Mouse (Mus musculus): ENCODE results near the gene Pgpep1l. TPM values are rescaled to one million over a fixed set of nuclear protein-coding genes. Genes with fewer than 3 reads are reported as not detected.
A peak's percentile ranks its signal among the peaks of the same experiment; 100 is the strongest.

The Pgpep1l gene
- polyA plus RNA-seq, 1 experiment from 2014 or later: not detected

DNA sequence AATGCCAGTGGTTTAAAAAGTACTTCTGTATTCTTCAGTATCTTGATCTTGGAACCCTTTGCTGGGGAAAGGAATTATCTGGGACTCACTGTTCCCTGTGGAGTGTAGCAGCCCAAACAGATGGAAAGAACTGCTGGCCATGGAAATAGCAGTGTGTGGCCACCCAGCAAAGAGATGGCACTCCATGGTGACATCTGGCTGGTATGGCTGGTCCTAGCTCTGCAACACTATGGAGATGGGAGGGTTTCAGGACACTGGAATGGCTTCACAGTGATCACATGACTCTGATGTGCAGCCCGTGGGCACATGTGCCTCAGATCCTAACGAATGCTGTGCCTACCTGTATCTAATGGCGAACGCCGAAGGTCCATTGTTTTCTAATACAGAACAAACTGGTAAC is 31.5 kb downstream of the Pgpep1l start:
- in situ Hi-C loops (cut with MboI; ENCODE audit: low pct_unique_long_range_greater_than_20kb): no loop called here
- no peak for DNase-seq (ENCODE audit: low read depth, low spot score)
- ChIA-PET POLR2A (no interaction called here), CTCF (interaction anchor here (1.3 kb wide), 1 partner anchor 444 kb away, joined by 3 read pairs; no protein-coding TSS in a partner anchor)
- TF ChIP-seq CTCF (IDR thresholded peaks at IDR 0.05): no peak
- ATAC-seq: no peak
- H3K27me3 ChIP-seq: no peaks in the 10 kb centered on the region

DNA sequence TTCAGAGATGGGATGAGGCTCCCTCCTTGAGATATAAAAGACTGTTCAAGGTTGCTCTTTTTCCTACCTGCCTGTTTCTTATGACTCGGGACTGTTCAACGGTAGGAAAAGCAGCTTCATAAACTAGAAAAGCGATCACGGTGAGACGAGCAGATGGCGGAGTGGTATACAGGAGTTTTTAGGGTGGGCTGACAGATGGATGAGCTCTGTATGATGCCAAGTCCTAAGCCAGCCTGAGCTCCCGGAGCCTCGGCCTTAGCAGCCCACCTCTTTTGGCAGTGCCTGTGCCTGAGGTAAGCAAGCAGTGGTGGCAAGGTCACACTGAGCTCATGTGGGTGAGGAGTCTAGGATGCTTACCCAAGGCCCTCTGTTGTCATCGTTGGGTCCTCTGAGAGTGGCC is 33.2 kb downstream of the Pgpep1l start:
- no peaks in the 10 kb centered on the region for H3K27me3 ChIP-seq
- DNase-seq (ENCODE audit: low read depth, low spot score): no peak
- no peak for TF ChIP-seq CTCF (IDR thresholded peaks at IDR 0.05)
- CTCF ChIA-PET: interaction anchor here (0.9 to 1.1 kb wide), 3 partner anchors 13 to 42 kb away, joined by 3 to 4 read pairs (median 4); partner anchors contain the start of gene Fam169b
- POLR2A ChIA-PET: interaction anchor here (0.5 kb wide), 1 partner anchor 8 kb away, joined by 4 read pairs; no protein-coding TSS in a partner anchor
- no peak for ATAC-seq
- in situ Hi-C loops (cut with MboI; ENCODE audit: low pct_unique_long_range_greater_than_20kb): no loop called here

DNA sequence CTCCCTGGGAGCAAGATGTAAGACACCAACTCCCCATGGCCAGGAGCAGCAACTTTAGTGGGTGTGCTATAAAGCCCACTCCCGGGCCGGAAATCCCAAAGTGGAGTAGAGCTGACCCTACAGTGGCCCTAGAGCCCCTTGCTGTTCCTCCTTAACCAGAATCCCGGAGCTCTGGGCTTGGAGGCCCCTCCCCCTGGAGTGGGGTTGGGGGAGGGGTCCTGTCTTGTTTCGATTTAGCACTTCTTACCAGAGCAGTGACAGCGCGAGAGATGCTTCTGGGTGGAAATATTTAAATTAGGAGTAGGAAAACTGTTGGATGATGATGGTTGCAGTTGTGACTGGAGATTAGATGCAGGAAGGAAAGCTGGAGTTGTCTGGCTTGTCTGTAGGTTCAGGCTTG is 35.5 kb downstream of the Pgpep1l start:
- no peaks in the 10 kb centered on the region for H3K27me3 ChIP-seq
- in situ Hi-C loops (cut with MboI; ENCODE audit: low pct_unique_long_range_greater_than_20kb): no loop called here
- DNase-seq (ENCODE audit: low read depth, low spot score): no peak
- ChIA-PET POLR2A (no interaction called here), CTCF (interaction anchor here (1.5 kb wide), 1 partner anchor 10 kb away, joined by 3 read pairs; no protein-coding TSS in a partner anchor)
- ATAC-seq: no peak
- TF ChIP-seq CTCF (IDR thresholded peaks at IDR 0.05): no peak

DNA sequence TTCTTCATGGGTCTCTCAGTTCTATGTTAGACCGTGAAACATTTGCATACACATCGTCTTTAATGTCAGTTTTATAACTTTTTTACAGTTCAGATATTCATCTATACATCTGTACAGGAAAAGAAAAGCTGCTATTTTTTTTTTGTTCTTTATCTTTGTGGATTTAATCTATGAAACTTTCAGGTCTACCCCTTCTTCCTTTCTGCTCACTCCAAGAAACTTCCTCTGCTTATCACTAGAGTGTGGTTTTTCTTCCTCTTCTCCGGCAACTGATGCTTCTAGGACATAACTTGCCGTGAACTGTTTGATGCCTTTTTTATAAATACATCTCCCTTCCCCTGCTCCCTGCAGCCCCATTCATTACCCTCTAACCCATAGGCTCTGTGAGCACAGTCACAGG is 36.4 kb downstream of the Pgpep1l start:
- no peaks in the 10 kb centered on the region for H3K27me3 ChIP-seq
- no peak for ATAC-seq
- in situ Hi-C loops (cut with MboI; ENCODE audit: low pct_unique_long_range_greater_than_20kb): no loop called here
- TF ChIP-seq CTCF (IDR thresholded peaks at IDR 0.05): no peak
- POLR2A ChIA-PET: no interaction called here
- CTCF ChIA-PET: no interaction called here
- DNase-seq (ENCODE audit: low read depth, low spot score): no peak

DNA sequence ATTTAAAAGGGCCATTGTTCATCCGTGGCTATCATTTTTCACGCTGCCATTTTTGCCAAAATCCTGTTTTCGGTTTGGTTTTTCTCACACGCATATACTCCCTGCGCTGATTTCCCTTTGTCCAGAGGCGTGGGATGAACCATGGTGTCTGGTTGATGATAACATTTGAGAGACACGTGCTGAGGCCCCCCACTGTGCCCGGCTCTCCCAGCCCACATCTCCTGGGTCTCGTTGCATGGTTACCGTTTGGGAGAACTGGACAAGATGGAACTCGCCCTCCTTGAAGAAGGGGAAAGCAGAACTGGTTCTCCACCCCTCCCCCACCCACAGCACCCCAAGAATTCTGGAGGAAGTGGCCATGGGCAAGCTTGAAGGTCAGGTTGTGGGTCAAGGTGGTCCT is 37.0 kb downstream of the Pgpep1l start:
- TF ChIP-seq CTCF (IDR thresholded peaks at IDR 0.05): no peak
- in situ Hi-C loops (cut with MboI; ENCODE audit: low pct_unique_long_range_greater_than_20kb): no loop called here
- no peaks in the 10 kb centered on the region for H3K27me3 ChIP-seq
- CTCF ChIA-PET: no interaction called here
- POLR2A ChIA-PET: no interaction called here
- DNase-seq (ENCODE audit: low read depth, low spot score) (no peak), ATAC-seq (no peak)

DNA sequence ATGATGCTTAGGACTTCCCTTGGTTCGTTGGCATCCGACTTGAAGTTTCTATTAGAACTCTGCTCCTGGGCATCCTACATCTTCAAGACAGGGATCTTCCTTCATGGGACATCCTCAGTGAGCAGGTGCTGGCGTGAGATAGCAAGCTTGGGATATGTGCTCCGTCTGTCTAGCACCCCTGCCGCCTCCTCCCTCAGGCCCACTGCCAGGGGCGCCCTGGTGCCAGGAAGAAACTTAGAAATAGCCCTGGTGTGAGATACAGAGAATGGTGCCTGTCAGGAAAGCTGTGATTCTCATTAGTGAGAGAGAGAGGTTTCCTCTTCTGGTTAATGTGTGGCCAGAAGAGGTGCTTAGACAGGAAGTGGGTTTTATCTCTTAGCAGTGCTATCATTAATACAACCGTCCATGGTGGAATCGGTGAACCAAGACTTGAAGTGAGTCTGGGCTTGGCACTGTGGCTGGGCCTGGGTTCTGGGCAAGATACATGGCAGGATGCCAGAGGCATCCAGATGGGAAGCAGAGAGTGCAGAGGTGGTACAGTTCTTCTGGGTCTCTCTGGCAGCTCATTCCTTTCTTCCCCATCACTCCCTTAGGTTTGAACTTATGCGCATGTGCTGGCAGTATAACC is 38.5 kb downstream of the Pgpep1l start:
- in situ Hi-C loops (cut with MboI; ENCODE audit: low pct_unique_long_range_greater_than_20kb): no loop called here
- ChIA-PET CTCF (no interaction called here), POLR2A (interaction anchor here (1.0 kb wide), 2 partner anchors 9 to 24 kb away, joined by 3 read pairs; no protein-coding TSS in a partner anchor)
- ATAC-seq (peak; percentile 63), DNase-seq (ENCODE audit: low read depth, low spot score) (peak; percentile 64)
- TF ChIP-seq CTCF (IDR thresholded peaks at IDR 0.05): no peak
- H3K27me3 ChIP-seq: no peaks in the 10 kb centered on the region

DNA sequence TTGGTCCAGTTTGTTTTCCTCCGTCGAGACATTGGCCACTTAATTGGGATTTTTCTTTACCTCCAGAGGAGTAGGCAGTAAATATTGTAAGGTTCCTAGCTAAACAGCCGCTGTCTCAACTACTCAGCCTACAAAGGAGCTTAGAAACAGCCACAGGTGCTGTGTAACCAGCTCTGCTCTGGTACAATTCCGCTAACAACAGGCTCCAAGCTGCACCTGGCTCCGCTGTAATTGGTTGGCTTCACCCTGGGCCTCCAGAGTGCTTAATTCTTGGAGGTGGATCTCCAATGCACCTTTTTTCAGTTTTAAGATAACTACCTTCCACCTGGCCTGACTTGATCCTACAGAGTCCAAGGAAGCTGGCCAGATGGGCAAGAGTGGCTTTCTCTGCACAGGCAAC is 40.0 kb downstream of the Pgpep1l start:
- ATAC-seq: no peak
- no peak for DNase-seq (ENCODE audit: low read depth, low spot score)
- in situ Hi-C loops (cut with MboI; ENCODE audit: low pct_unique_long_range_greater_than_20kb): loop anchor here (5.0 kb wide), 1 partner anchor 78 kb away; no protein-coding TSS in a partner anchor
- no peak for TF ChIP-seq CTCF (IDR thresholded peaks at IDR 0.05)
- ChIA-PET POLR2A (no interaction called here), CTCF (interaction anchor here (1.7 kb wide), 1 partner anchor 79 kb away, joined by 5 read pairs; no protein-coding TSS in a partner anchor)
- H3K27me3 ChIP-seq: no peaks in the 10 kb centered on the region

DNA sequence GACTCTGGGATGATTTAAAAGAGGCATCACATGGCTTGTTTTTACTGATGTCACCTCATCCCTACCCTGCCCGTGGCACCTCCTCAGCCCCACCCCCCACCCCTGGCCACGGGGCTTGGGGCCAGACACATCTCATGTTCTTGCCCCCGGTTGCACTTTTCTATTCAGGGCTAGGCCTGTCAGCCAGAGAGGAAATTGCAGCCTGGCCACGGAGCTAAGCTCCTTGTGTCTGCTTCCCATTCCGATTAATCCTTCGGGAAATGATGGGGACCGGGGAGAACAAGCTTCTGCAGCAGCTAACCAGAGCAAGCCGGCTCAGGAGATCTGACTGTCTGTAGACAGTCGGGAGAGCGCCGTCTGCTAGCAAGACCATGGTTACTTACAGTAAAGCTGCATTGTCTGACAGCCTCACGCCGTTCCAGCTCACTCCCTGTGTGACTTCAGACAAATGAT is 40.7 kb downstream of the Pgpep1l start:
- ATAC-seq: peak; percentile 13
- CTCF ChIA-PET: interaction anchor here (1.7 kb wide), 1 partner anchor 80 kb away, joined by 5 read pairs; no protein-coding TSS in a partner anchor
- peak; percentile 20 for DNase-seq (ENCODE audit: low read depth, low spot score)
- no peak for TF ChIP-seq CTCF (IDR thresholded peaks at IDR 0.05)
- POLR2A ChIA-PET: no interaction called here
- in situ Hi-C loops (cut with MboI; ENCODE audit: low pct_unique_long_range_greater_than_20kb): loop anchor here (5.0 kb wide), 1 partner anchor 79 kb away; no protein-coding TSS in a partner anchor
- H3K27me3 ChIP-seq: no peaks in the 10 kb centered on the region

DNA sequence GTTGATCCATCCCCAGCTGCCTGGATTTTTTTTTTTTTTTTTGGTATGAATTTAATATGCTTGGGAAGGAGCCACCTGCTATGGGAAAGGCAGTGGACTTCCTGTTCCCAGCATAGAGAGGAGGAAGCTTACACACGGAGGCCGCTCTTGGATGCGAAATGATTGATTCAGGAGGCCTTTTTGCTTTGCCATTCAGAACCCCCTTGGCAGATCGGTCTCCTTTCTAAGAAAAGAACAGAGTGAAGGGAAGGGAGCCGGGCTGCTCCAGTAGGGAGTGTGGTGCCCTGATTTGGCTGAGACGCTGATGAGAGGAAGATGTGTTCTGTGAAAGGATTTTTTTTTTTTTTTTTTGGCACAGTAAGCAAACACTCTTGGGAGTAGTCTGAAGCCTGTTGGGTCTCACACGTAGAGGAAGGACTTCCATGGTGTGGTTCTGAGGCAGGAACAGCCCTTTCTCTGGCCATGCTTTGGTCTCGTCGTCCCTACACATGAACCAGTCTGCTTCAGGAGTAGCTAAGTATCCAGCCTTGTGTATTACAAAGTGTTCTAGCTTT is 42.3 kb downstream of the Pgpep1l start:
- TF ChIP-seq CTCF (IDR thresholded peaks at IDR 0.05): no peak
- in situ Hi-C loops (cut with MboI; ENCODE audit: low pct_unique_long_range_greater_than_20kb): loop anchor here (5.0 kb wide), 1 partner anchor 81 kb away; no protein-coding TSS in a partner anchor
- ChIA-PET POLR2A (interaction anchor here (0.7 kb wide), 1 partner anchor 28 kb away, joined by 4 read pairs; no protein-coding TSS in a partner anchor), CTCF (interaction anchor here (1.0 to 1.2 kb wide), 3 partner anchors 16 to 263 kb away, joined by 3 read pairs; no protein-coding TSS in a partner anchor)
- no peaks in the 10 kb centered on the region for H3K27me3 ChIP-seq
- ATAC-seq: no peak
- no peak for DNase-seq (ENCODE audit: low read depth, low spot score)

DNA sequence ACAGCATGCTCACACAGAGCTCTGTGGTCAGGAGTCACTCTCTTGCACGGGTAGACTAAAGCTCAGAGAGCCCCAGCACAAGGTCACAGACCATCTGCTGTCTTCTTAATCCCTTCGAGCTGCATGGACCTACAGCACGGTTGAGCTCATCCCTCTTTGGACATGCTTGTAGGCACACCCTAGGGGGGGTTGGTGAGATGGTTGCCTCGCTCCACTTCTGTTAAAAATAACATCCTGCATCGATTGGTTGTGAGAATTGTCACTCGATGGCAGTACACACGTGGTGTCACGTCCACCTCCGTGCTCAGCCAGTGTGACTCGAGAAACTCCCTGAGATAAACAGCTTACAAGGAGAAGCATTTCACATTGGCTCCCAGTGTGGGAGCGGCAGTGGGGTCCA is 45.2 kb downstream of the Pgpep1l start:
- ATAC-seq (no peak), DNase-seq (ENCODE audit: low read depth, low spot score) (no peak)
- CTCF ChIA-PET: interaction anchor here (1.2 kb wide), 1 partner anchor 12 kb away, joined by 3 read pairs; no protein-coding TSS in a partner anchor
- no peaks in the 10 kb centered on the region for H3K27me3 ChIP-seq
- POLR2A ChIA-PET: interaction anchor here (0.6 to 0.7 kb wide), 2 partner anchors 176 to 570 kb away, joined by 3 to 6 read pairs; no protein-coding TSS in a partner anchor
- TF ChIP-seq CTCF (IDR thresholded peaks at IDR 0.05): no peak
- in situ Hi-C loops (cut with MboI; ENCODE audit: low pct_unique_long_range_greater_than_20kb): no loop called here

DNA sequence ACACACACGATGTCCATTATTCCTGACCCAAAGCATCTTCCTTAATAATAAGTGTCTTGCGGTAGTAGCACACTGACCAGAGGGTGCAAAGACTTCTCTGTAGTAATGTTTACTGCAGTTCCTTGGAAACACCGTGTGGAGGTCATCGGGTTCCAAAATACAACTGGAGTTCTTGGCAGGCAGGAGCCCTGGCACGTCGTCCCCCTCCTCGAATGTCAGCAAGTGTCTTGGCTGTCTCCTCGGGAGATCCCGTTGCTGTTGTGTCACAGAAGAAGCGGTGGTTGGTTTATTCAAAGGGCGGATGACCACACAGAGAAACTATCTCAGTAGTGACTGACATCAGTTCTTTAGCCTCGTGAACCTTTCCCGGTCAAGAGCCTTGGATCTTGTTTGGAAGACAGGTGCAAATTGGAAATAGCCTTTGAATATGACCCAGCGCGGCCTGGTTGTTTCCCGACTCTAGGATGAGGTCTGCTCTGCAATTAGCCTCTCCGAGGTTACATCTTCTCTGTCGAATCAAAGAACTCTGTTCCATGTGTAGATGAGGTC is 48.4 kb downstream of the Pgpep1l start:
- no peaks in the 10 kb centered on the region for H3K27me3 ChIP-seq
- TF ChIP-seq CTCF (IDR thresholded peaks at IDR 0.05): no peak
- ChIA-PET POLR2A (no interaction called here), CTCF (no interaction called here)
- DNase-seq (ENCODE audit: low read depth, low spot score): no peak
- in situ Hi-C loops (cut with MboI; ENCODE audit: low pct_unique_long_range_greater_than_20kb): no loop called here
- ATAC-seq: no peak
